Mouse (Mus musculus): Measurements from ENCODE around the gene Gnai2.

Gnai2 gene

GRCm38 (mm10) chr9:107635279-107636028 lies at the start of gene Gnai2:
TSS of gene Gnai2 (minus strand) at chr9:107635367.
- peak; percentile 100 for DNase-seq

DNA sequence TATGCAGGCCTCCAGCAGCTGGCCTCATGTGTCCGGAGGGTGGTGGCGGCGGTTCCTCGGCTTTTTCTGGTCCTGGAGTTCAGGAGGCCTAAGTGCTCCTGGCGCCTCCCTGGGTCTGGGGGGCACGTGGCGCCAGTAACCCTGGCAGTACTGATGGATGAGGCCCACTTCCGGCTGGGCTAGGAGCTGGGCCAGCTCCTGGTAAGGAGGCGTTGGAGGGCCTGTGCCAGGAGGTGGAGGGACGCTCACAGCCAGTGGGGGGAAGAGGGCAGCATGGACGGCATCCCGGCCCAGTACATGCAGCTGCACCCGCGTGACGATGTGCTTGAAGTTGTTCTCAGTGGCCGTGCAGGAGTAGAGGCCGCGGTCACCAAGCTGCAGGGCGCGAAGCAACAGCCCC lies 47.2 kb upstream of the Gnai2 start:
- DNase-seq, result no peak

- DNase-seq, result no peak
Measured at GRCm38 (mm10) chr9:107679501-107679900, 44.3 kb upstream of the Gnai2 start, which contains the start of gene Gnat1. TSS of gene Gnat1 (minus strand) at chr9:107679712.

- no peak for DNase-seq
Measured at GRCm38 (mm10) chr9:107678861-107679260, 43.7 kb upstream of the Gnai2 start.

DNA sequence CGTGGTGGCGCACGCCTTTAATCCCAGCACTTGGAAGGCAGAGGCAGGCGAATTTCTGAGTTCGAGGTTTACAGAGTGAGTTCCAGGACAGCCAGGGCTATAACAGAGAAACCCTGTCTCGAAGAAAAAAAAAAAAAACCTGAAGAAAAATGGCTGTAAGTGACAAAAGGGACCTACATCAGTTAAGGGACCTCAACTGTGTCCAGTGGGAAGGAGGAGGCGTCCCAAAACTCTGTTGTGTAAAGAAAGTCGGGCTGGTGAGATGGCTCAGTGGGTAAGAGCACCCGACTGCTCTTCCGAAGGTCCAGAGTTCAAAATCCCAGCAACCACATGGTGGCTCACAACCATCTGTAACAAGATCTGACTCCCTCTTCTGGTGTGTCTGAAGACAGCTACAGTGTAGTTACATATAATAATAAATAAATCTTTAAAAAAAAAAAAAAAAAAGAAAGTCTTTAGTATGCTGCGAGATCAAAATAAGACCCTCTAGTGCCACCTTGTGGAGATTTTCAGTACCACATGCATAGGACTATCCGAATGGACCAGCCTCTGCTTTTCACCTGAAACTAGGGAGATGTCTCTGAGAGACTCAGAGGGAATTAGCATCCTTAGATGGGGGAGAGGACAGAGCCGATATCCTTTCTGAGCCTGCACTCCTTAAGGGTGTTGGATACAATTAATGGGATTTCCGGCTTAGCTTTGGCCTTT lies 42.8 kb upstream of the Gnai2 start:
- peak; percentile 96 for DNase-seq

DNA sequence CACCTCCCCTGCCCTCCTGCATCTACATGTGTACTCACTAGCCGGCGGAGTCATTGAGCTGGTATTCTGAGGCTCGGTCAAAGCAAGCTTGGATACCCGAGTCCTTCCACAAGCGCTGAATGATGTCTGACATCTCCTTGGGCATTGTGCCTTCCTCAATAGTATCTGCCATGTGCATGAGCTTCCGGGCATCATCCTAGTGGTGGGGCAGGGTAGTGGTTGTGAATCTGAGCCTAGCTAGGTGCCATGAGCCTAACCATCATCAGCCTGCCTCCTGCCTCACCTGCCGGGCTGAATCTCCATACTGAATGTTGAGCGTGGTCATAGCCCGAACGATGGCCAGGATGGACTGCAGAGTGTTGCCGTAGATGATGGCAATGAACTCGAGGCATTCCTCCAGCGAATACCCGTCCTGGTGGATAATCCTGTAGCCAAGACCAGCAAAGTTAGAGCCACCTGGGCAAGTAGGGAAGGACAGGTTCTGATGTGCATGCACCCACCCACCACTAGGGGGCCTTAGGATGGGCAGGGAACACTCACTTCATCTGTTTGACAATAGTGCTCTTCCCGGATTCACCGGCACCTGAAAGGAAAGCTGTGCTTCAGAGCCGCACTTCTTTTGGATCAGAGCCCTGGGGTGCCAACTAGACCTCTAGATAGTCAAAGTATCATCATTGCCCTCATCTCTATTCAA lies 42.1 kb upstream of the Gnai2 start:
- peak; percentile 93 for DNase-seq

DNA sequence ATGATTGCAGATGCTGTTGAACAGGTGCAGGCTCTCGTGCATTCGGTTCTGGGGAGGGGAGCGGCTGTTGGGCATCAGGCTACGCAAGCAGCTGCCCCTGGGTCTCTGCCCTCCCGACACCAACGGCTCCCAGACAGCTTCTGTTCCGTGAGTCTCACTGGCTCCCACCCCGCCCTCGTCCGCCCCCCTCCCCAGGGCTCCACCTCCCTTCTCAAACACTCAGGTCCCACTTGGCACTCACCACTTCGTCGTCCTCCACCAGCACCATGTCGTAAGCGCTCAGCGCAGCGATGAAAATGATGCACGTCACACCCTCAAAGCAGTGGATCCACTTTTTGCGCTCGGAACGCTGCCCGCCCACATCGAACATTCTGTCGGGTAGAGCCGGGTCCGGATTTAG lies 41.1 kb upstream of the Gnai2 start:
- DNase-seq, result peak; percentile 91

DNA sequence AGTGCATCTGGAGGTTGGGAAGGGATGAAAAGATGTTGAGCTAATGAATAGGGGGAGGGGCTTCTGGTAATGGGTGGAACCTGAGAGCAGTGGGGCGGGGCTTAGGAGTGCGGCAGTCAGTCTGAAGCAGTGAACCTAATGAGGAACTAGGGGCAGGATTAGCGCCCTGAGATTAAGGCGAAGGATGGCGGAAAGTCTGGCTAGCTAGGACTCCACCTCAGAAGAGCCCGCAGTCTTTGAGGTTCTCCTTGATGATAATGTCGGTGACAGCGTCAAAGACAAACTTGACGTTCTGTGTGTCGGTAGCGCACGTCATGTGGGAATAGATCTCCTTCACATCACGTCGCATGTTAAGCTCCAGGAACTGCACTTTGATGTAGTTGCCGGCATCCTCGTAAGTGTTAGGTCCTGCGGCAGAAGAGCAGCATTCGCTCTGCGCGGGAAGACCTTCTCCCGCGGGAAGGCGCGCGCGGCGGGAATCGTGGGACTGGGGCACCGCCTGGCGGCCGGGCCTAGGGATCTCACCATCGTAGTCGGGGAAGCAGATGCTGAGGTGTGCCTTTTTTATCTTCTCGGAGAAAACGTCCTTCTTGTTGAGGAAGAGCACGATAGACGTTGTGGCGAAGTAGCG lies 40.6 kb upstream of the Gnai2 start:
- DNase-seq, result peak; percentile 93

- DNase-seq, result peak; percentile 93
Measured at GRCm38 (mm10) chr9:107674609-107675429, 39.7 kb upstream of the Gnai2 start.

DNA sequence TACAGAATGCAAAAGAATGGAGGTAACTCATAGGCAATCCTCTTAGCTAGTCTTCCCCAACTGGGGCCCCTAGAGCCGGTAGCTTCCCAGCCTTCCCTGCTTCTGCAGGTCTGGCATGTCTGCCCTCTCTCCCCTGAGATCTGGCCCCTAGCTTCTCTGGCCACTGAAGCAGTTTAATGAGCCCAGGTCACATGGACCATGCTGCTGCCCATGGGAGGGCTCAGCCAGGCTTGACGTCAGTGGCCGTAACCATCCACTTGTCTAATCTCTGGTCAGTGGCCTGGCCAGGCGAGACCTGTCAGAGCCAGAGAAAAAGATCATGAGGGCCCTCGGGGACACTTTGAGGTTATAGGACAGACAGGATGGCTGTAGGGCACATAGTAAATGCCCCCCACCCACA lies 35.1 kb upstream of the Gnai2 start:
- DNase-seq, result peak; percentile 98

- no peak for DNase-seq
Measured at GRCm38 (mm10) chr9:107669480-107669945, 34.3 kb upstream of the Gnai2 start, which contains the start of gene Slc38a3. TSS of gene Slc38a3 (minus strand) at chr9:107669530.

- DNase-seq, result no peak
Measured at GRCm38 (mm10) chr9:107668916-107669315, 33.7 kb upstream of the Gnai2 start.

GRCm38 (mm10) chr9:107668011-107668410 lies 32.8 kb upstream of the Gnai2 start:
- DNase-seq, result peak; percentile 93

DNA sequence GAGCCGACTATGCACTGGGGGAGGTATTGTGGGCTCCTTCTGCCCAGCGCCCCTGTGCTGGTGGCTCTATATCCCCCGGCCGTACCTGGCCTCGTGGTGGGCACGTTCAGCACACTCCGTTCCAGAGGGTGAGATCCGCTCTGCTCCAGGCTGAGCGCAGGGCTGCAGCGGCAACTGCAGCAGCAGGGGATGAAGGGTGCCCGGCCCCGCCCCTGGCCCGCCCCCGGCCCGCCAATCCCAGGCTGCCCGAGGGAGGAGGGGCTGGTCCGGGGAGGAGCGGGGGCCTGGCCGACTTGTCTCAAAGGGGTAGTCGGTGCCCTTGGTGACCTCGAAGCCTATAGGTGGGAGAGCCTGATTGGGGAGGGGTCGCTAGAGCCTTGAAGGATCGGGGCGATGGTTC lies 32.1 kb upstream of the Gnai2 start:
- DNase-seq, result peak; percentile 98

DNA sequence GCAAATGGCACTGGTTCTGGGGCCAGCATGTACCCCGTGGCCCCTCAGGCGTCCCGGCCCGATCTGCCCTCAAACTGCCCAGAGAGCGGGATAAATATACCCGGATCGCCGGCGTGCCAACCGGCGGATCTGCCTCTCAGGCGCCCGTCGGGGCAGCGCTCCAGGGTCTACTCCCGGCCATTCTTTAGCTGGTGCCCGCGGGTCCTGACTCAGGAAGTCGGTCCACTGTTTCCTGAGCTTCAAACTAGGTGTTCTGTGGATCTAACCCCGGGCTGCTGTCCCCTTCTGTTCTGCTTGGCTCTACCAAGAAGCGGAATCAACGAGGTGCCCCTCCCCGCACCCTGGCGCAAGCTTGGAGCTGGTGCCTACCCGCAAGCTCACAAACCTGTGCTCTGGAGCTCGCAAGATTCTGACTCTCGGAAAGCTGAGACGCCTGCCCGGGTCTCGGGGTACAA lies 31.6 kb upstream of the Gnai2 start:
- DNase-seq, result peak; percentile 95

DNA sequence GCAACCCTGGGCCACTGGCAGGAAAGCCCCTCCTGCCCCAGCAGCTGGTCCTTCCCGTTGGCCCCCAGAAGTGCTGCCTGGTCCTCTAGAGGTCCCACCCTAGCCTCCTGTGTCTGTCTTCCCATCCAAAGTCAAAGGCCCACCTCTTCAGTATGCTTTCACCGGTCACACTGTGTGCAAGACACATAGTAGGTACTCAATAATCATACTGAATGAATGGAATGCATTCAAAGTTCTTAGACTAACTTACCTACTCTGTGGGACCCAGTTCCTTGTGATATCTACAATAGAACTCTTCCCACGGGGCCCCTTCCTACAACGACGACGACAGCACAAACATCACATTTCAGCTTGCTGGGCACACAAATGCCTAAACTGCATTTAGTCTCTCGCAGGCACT lies 30.1 kb upstream of the Gnai2 start:
- no peak for DNase-seq

DNA sequence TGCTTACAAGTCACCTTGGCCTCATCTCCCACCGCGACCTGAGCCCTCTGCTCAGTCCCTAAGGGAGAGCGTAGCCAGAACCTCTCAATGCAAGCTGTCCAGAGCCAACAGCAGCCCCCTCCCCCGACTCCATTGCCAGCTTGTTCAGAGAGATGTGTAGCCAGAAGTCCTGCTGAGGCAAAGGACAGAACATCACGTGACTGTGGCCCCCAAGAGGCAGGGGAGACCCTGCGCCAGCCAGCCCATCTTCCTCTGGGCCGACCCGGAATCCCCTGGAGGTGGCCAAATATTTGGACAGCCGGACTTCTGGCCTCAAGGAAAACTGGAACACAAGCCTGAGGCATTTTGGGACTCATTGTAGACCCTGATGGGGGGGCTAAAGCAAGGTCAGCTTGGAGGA lies 28.4 kb upstream of the Gnai2 start:
- DNase-seq, result no peak

GRCm38 (mm10) chr9:107662342-107662741 lies 27.2 kb upstream of the Gnai2 start:
- DNase-seq, result peak; percentile 87

DNA sequence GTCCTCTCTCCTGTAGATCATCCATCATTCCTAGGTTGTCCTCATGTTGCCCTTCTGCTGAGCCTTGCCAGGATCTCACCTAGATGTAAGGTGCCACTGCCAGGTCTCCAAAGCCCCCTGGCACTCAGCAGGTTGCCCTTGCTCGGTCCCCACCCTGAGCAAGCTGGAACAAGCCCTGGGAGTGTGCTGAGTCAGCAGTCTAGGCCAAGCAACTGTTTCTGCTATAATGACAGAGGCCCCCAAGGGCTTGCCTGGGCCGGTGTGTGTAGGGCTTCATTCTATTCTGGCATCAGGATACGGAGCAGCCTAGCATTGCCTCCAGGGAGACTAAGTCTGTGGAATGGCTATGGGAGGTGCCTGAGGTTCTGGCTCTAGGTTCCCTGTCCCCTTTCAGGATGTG lies 25.6 kb upstream of the Gnai2 start:
- no peak for DNase-seq

- DNase-seq, result no peak
Measured at GRCm38 (mm10) chr9:107659961-107660360, 24.8 kb upstream of the Gnai2 start.

DNA sequence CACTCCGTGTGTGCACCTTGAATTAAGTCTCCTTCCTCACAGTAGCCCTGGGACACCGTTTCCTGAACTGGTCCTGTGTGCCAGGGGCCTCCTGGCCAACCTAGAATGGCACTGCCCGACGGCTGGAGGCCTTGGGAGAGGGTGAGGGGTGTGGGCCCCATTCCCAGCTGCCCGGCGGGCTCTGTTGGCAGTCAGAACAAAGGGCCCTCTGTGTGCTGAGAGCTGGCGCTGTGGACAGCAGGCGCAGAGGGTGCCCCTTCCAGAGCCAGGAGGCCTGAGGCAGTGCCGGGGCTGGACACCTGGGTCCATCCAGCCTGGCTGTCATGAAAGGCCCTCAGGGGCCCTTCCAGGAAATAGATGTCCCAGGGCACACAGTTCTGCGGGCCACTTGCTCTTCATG lies 24.4 kb upstream of the Gnai2 start:
- DNase-seq, result no peak

DNA sequence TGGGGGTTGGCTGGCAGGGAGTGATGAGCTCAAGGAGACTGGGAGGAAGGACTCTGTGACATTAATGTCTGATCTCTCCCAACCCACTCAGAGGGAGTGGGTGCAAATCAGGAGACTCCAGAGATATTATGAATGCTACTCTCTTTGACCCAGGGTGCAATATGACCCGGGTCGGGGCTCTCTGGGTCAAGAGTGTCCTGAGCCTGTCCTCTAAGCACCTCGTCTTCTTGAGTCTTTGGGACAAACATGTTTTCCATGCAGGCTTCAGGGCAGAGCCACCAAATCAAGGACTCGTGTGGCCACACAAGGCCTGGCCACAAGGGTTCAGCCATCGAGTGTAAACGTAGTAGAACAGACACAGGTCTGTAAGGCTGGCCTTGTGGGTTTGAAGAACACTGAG lies 22.9 kb upstream of the Gnai2 start:
- no peak for DNase-seq
